Mouse (Mus musculus) hindbrain, embryonic 10.5 days (tissue): ENCODE results near the gene Eipr1. TPM values are rescaled to one million over a fixed set of nuclear protein-coding genes. Genes with fewer than 3 reads are reported as not detected.
"Not testable (repeated sequence)": the region's sequence is repeated elsewhere in the genome, so short reads cannot be mapped to it uniquely, and the experiment has no call there.

ENCODE experiments used
- DNase-seq: peaks from one replicate; pipeline ENCODE4 v3.0.0-alpha.2; 2017; ENCODE audit warnings: low spot score
- H3K27ac ChIP-seq: fragments of 300-500 bp; sonication (generic); 2 replicates; pipeline ENCODE4 v1.5.1; 2016; ENCODE audit warnings: mild to moderate bottlenecking, moderate library complexity
- H3K27me3 ChIP-seq: fragments of 300-500 bp; sonication (generic); 2 replicates; pipeline ENCODE4 v1.6.1; 2016; ENCODE audit warnings: mild to moderate bottlenecking; ENCODE audit not compliant: poor library complexity, insufficient read depth, severe bottlenecking
- H3K36me3 ChIP-seq: fragments of 300-500 bp; sonication (generic); 2 replicates; pipeline ENCODE4 v1.6.1; 2016; ENCODE audit warnings: mild to moderate bottlenecking, moderate library complexity
- H3K4me1 ChIP-seq: fragments of 300-500 bp; sonication (generic); replicated peaks from 2 replicates; pipeline ENCODE4 v1.6.1; 2016; ENCODE audit warnings: mild to moderate bottlenecking
- H3K4me3 ChIP-seq: fragments of 300-500 bp; sonication (generic); 2 replicates; pipeline ENCODE4 v1.5.1; 2016; ENCODE audit warnings: mild to moderate bottlenecking, moderate library complexity
- H3K9me3 ChIP-seq: fragments of 300-500 bp; sonication (generic); 2 replicates; pipeline ENCODE4 v1.6.1; 2016; ENCODE audit warnings: mild to moderate bottlenecking, moderate library complexity
- WGBS: fragments of 180-500 bp; shearing (Covaris S2); methylation state at CpG from one replicate; pipeline ENCODE4 v1.1.7; 2016; 5-methylcytosine and 5-hydroxymethylcytosine counted together
- polyA plus RNA-seq: library from polyadenylated mRNA; unstranded; fragments of >200 nt; fragmentation: Nextera tagmentation; extraction: Ambion mirVana; gene quantifications from 2 replicates; pipeline ENCODE4 v1.2.1, GENCODE M21; 2016

Eipr1 gene
- polyA plus RNA-seq, 1 experiment from 2014 or later, result 55.2 TPM

- no peak overlapping the region for H3K4me3 ChIP-seq
- DNase-seq, result no peak
- no peak overlapping the region for H3K27ac ChIP-seq
- H3K36me3 ChIP-seq, result no peaks in the 10 kb centered on the region
- no peaks in the 10 kb centered on the region for H3K27me3 ChIP-seq
- no peaks in the 10 kb centered on the region for H3K9me3 ChIP-seq
- WGBS, result 92% methylated on average over 1 of the region's 1 CpGs
- peaks cover 33% of the 10 kb centered on the region for H3K4me1 ChIP-seq
These were observed 154.4 kb downstream of the Eipr1 start for GRCm38 (mm10) chr12:28906016-28906415.

GRCm38 (mm10) chr12:28906809-28907297 lies 155.2 kb downstream of the Eipr1 start:
- WGBS, result 19% methylated on average over 7 of the region's 7 CpGs
- Histone ChIP-seq H3K27me3 (no peaks in the 10 kb centered on the region), H3K4me1 (peaks cover 33% of the 10 kb centered on the region), H3K36me3 (no peaks in the 10 kb centered on the region), H3K27ac (peak overlapping the region; percentile 3; the same call in 1 of the 2 replicates), H3K9me3 (no peaks in the 10 kb centered on the region), H3K4me3 (0 out of 2 replicates have a peak overlapping the region, but pooled peaks have one; percentile 3)
- DNase-seq, result no peak

GRCm38 (mm10) chr12:28907814-28908213 lies 156.2 kb downstream of the Eipr1 start:
- no peak overlapping the region for H3K4me3 ChIP-seq
- peak overlapping the region; percentile 46; the same call in 1 of the 2 replicates for H3K27ac ChIP-seq
- H3K27me3 ChIP-seq, result no peaks in the 10 kb centered on the region
- H3K36me3 ChIP-seq, result no peaks in the 10 kb centered on the region
- H3K9me3 ChIP-seq, result no peaks in the 10 kb centered on the region
- H3K4me1 ChIP-seq, result peaks cover 40% of the 10 kb centered on the region
- DNase-seq, result no peak
- 28% methylated on average over 9 of the region's 9 CpGs for WGBS

- Histone ChIP-seq H3K36me3 (no peaks in the 10 kb centered on the region), H3K9me3 (no peaks in the 10 kb centered on the region), H3K27ac (0 out of 2 replicates have a peak overlapping the region, but pooled peaks have one; percentile 35), H3K4me3 (no peak overlapping the region), H3K4me1 (peaks cover 46% of the 10 kb centered on the region), H3K27me3 (no peaks in the 10 kb centered on the region)
- 84% methylated on average over 5 of the region's 5 CpGs for WGBS
- DNase-seq, result no peak
These were observed 158.2 kb downstream of the Eipr1 start for GRCm38 (mm10) chr12:28909851-28910250.

GRCm38 (mm10) chr12:28910568-28910967 lies 159.0 kb downstream of the Eipr1 start:
- Histone ChIP-seq H3K27me3 (no peaks in the 10 kb centered on the region), H3K4me1 (peaks cover 46% of the 10 kb centered on the region), H3K4me3 (no peak overlapping the region), H3K36me3 (no peaks in the 10 kb centered on the region), H3K9me3 (no peaks in the 10 kb centered on the region), H3K27ac (peak overlapping the region; percentile 57)
- DNase-seq, result no peak
- WGBS, result 62% methylated on average over 8 of the region's 8 CpGs

GRCm38 (mm10) chr12:28912351-28912936 lies 160.8 kb downstream of the Eipr1 start:
- no peaks in the 10 kb centered on the region for H3K27me3 ChIP-seq
- WGBS, result 81% methylated on average over 18 of the region's 18 CpGs
- H3K27ac ChIP-seq, result 0 out of 2 replicates have a peak overlapping the region, but pooled peaks have one; percentile 8
- no peaks in the 10 kb centered on the region for H3K9me3 ChIP-seq
- H3K4me1 ChIP-seq, result peaks cover 34% of the 10 kb centered on the region
- no peaks in the 10 kb centered on the region for H3K36me3 ChIP-seq
- DNase-seq, result no peak
- no peak overlapping the region for H3K4me3 ChIP-seq

GRCm38 (mm10) chr12:28913099-28913498 lies 161.5 kb downstream of the Eipr1 start:
- Histone ChIP-seq H3K9me3 (no peaks in the 10 kb centered on the region), H3K4me1 (peaks cover 28% of the 10 kb centered on the region), H3K27ac (0 out of 2 replicates have a peak overlapping the region, but pooled peaks have one; percentile 8), H3K27me3 (no peaks in the 10 kb centered on the region), H3K4me3 (no peak overlapping the region), H3K36me3 (no peaks in the 10 kb centered on the region)
- DNase-seq, result no peak
- WGBS, result 64% methylated on average over 3 of the region's 3 CpGs

- 96% methylated on average over 1 of the region's 1 CpGs for WGBS
- not testable (repeated sequence) for H3K27ac ChIP-seq, DNase-seq, H3K4me3 ChIP-seq, H3K27me3 ChIP-seq, H3K36me3 ChIP-seq, H3K9me3 ChIP-seq
- H3K4me1 ChIP-seq, result peaks cover 21% of the 10 kb centered on the region
These were observed 162.5 kb downstream of the Eipr1 start for GRCm38 (mm10) chr12:28914056-28914455.

Other genes with a start within 250 kb of the Eipr1 start
- not detected in 2 replicates for gene Dcdc2c, start 199.4 kb upstream of the Eipr1 start, polyA plus RNA-seq
- not detected in 2 replicates for gene Allc, start 169.3 kb upstream of the Eipr1 start, polyA plus RNA-seq
- 0.12 and 0.25 TPM in 2 replicates for gene Colec11, start 128.4 kb upstream of the Eipr1 start, polyA plus RNA-seq
- 571 and 654 TPM in 2 replicates for gene Rps7, start 115.8 kb upstream of the Eipr1 start, polyA plus RNA-seq
- 33.0 and 34.8 TPM in 2 replicates for gene Rnaseh1, start 102.2 kb upstream of the Eipr1 start, polyA plus RNA-seq
- 45.5 and 49.1 TPM in 2 replicates for gene Adi1, start 76.6 kb upstream of the Eipr1 start, polyA plus RNA-seq
- gene Trappc12, start 1.3 kb upstream of the Eipr1 start, polyA plus RNA-seq, result 35.3 and 38.1 TPM in 2 replicates